Mouse (Mus musculus) small intestine, adult 2 months (tissue): ENCODE data around the gene Tspan9. TPM values are rescaled to one million over a fixed set of nuclear protein-coding genes. Genes with fewer than 3 reads are reported as not detected.

Source experiments
- H3K27ac ChIP-seq: fragments of 200-500 bp; 2 replicates; pipeline ENCODE4 v1.5.1; 2012; ENCODE audit warnings: low read depth, low read length, control low read depth, inconsistent platforms; ENCODE audit not compliant: insufficient read depth
- H3K27me3 ChIP-seq: fragments of 200-500 bp; 2 replicates; pipeline ENCODE4 v1.6.1; 2012; ENCODE audit warnings: mild to moderate bottlenecking, moderate library complexity, low read length, inconsistent platforms; ENCODE audit not compliant: control insufficient read depth, insufficient read depth
- H3K36me3 ChIP-seq: fragments of 200-500 bp; 2 replicates; pipeline ENCODE4 v1.6.1; 2012; ENCODE audit warnings: mild to moderate bottlenecking, low read length, control low read depth, inconsistent platforms; ENCODE audit not compliant: control insufficient read depth, insufficient read depth
- H3K4me1 ChIP-seq: fragments of 200-500 bp; 2 replicates; pipeline ENCODE4 v1.6.1; 2012; ENCODE audit warnings: low read length, inconsistent platforms, mixed read lengths; ENCODE audit not compliant: control insufficient read depth, insufficient read depth, insufficient read length
- H3K4me3 ChIP-seq: fragments of 200-500 bp; 2 replicates; pipeline ENCODE4 v1.5.1; 2012; ENCODE audit warnings: low read depth, mild to moderate bottlenecking, control low read depth, inconsistent platforms, low read length, moderate library complexity
- CTCF ChIP-seq: fragments of 200-500 bp; IDR thresholded peaks from 2 replicates; pipeline ENCODE4 v1.5.1; 2012; ENCODE audit warnings: low read depth, mild to moderate bottlenecking, control low read depth, inconsistent platforms, low read length, moderate library complexity, mixed read lengths; ENCODE audit not compliant: insufficient replicate concordance, insufficient read length; ENCODE audit errors: extremely low read depth
- POLR2A ChIP-seq: fragments of 200-500 bp; IDR thresholded peaks from 2 replicates; pipeline ENCODE4 v1.6.1; 2012; ENCODE audit warnings: low read depth, mild to moderate bottlenecking, control low read depth, inconsistent platforms, low read length, moderate library complexity
- WGBS: fragments of 180-500 bp; shearing (Covaris S2); methylation state at CpG from one replicate; pipeline ENCODE4 v1.1.7; 2018; 5-methylcytosine and 5-hydroxymethylcytosine counted together
- polyA plus RNA-seq: library from polyadenylated mRNA; depleted of rRNA; stranded (reverse); fragments of >200 nt; gene quantifications from 2 replicates; pipeline ENCODE4 v1.2.3, GENCODE M21; 2012

Gene Tspan9
- polyA plus RNA-seq, 1 experiment, result 20.6 TPM

GRCm38 (mm10) chr6:127945725-127946124 is 197.7 kb downstream of the Tspan9 start:
- WGBS, result 54% methylated on average over 9 of the region's 9 CpGs
- TF ChIP-seq CTCF, result peak; percentile 73; the same call in 1 of the 2 replicates
- no peak for TF ChIP-seq POLR2A
- no peak overlapping the region for H3K4me3 ChIP-seq

DNA sequence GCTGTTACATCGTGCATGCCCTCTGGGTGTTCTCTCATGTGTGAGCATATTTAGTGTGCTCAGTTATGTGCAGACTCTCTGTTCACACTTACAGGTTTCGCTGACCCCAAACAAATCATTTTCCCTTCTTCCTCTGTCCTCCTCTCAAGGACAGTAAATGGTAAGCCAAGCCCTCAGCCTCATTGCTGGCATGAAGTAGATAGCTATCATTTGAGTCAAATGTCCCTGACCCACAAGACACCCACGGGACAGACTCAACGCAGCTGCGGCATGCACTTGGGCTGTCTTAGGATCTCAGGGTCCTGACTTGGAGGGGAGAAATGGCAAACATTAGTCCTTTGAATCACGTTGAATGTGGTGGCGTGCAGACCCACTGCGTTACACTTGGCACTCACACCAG is 201.0 kb downstream of the Tspan9 start:
- 86% methylated on average over 8 of the region's 8 CpGs for WGBS
- Histone ChIP-seq H3K4me3 (no peak overlapping the region), H3K4me1 (no peaks in the 10 kb centered on the region), H3K27me3 (no peaks in the 10 kb centered on the region), H3K27ac (no peak overlapping the region), H3K36me3 (no peaks in the 10 kb centered on the region)
- TF ChIP-seq CTCF (no peak), POLR2A (no peak)

More at GRCm38 (mm10) chr6:127945725-127946124, 197.7 kb downstream of the Tspan9 start:
- no peaks in the 10 kb centered on the region for H3K4me1 ChIP-seq
- no peaks in the 10 kb centered on the region for H3K27me3 ChIP-seq
- no peak overlapping the region for H3K27ac ChIP-seq
- no peaks in the 10 kb centered on the region for H3K36me3 ChIP-seq

DNA sequence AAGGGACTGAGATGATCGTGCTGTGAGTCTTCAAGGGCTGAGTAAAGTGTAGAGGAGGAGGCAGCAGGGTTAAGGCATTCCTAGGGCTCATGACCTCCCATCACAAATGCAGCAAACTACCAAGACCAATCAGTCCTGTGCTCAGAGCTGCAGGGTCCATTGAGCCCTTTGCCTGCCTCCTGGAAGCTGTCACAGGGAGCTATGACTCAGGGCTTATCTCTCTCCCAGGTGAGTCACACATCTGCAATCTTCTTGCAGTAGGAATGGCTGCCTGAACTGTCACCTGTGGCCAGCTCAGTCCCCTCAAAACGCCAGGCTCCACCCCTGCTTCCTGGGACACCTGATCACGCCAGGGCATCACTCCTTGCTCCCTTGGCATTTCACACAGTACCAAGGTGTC is 208.3 kb downstream of the Tspan9 start:
- WGBS, result 36% methylated on average over 3 of the region's 3 CpGs
- Histone ChIP-seq H3K36me3 (no peaks in the 10 kb centered on the region), H3K4me3 (no peak overlapping the region), H3K27me3 (no peaks in the 10 kb centered on the region), H3K27ac (no peak overlapping the region), H3K4me1 (peaks cover 2% of the 10 kb centered on the region; the same call in 1 of the 2 replicates)
- TF ChIP-seq POLR2A (no peak), CTCF (no peak)

- H3K4me1 ChIP-seq, result peaks cover 2% of the 10 kb centered on the region; the same call in 1 of the 2 replicates
- WGBS, result 88% methylated on average over 5 of the region's 5 CpGs
- H3K4me3 ChIP-seq, result no peak overlapping the region
- no peak overlapping the region for H3K27ac ChIP-seq
- no peaks in the 10 kb centered on the region for H3K36me3 ChIP-seq
- TF ChIP-seq CTCF, result no peak
- no peak for TF ChIP-seq POLR2A
- H3K27me3 ChIP-seq, result no peaks in the 10 kb centered on the region
Measured at GRCm38 (mm10) chr6:127933841-127934240, 209.6 kb downstream of the Tspan9 start.

GRCm38 (mm10) chr6:127932697-127933096 is 210.7 kb downstream of the Tspan9 start:
- Histone ChIP-seq H3K4me3 (no peak overlapping the region), H3K4me1 (peaks cover 2% of the 10 kb centered on the region; the same call in 1 of the 2 replicates), H3K27me3 (no peaks in the 10 kb centered on the region), H3K36me3 (no peaks in the 10 kb centered on the region), H3K27ac (no peak overlapping the region)
- TF ChIP-seq POLR2A (no peak), CTCF (no peak)
- WGBS, result 50% methylated on average over 5 of the region's 5 CpGs

GRCm38 (mm10) chr6:127928682-127929081 is 214.7 kb downstream of the Tspan9 start:
- H3K36me3 ChIP-seq, result no peaks in the 10 kb centered on the region
- H3K4me3 ChIP-seq, result no peak overlapping the region
- H3K27me3 ChIP-seq, result no peaks in the 10 kb centered on the region
- WGBS, result 81% methylated on average over 5 of the region's 5 CpGs
- no peak for TF ChIP-seq POLR2A
- TF ChIP-seq CTCF, result no peak
- H3K27ac ChIP-seq, result no peak overlapping the region
- peaks cover 2% of the 10 kb centered on the region; the same call in 1 of the 2 replicates for H3K4me1 ChIP-seq

DNA sequence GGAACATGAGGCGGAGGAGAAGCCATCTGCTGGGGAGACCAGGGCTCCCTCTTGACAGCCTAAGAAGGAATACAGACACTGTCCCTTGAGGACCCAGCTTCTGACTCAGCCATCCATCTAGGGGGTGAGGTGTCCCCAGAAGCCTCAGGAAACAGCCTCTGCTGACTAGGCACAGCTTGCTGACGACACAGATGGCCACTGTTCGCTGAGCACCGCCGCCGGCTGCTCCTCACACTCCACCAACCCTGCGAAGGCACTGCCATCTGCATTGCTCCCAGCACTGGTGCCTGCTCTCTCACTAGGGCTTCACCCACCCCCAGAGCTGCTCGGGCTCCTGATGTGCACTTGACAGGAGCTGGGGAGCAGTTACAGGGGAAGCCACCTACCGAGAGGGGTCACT is 217.5 kb downstream of the Tspan9 start:
- no peak overlapping the region for H3K27ac ChIP-seq
- H3K4me1 ChIP-seq, result no peaks in the 10 kb centered on the region
- no peaks in the 10 kb centered on the region for H3K27me3 ChIP-seq
- no peaks in the 10 kb centered on the region for H3K36me3 ChIP-seq
- TF ChIP-seq POLR2A, result no peak
- TF ChIP-seq CTCF, result no peak
- 70% methylated on average over 9 of the region's 9 CpGs for WGBS
- H3K4me3 ChIP-seq, result no peak overlapping the region

GRCm38 (mm10) chr6:127924750-127925149 is 218.6 kb downstream of the Tspan9 start:
- Histone ChIP-seq H3K27me3 (no peaks in the 10 kb centered on the region), H3K27ac (no peak overlapping the region), H3K4me1 (no peaks in the 10 kb centered on the region), H3K4me3 (no peak overlapping the region), H3K36me3 (no peaks in the 10 kb centered on the region)
- WGBS, result 60% methylated on average over 6 of the region's 6 CpGs
- TF ChIP-seq CTCF (no peak), POLR2A (no peak)
